Mouse (Mus musculus): ENCODE data around the gene Adgrb2. TPM values are rescaled to one million over a fixed set of nuclear protein-coding genes. Genes with fewer than 3 reads are reported as not detected.

Gene Adgrb2
- polyA plus RNA-seq, 1 experiment from 2014 or later: 4.0 TPM

- H3K9ac ChIP-seq (ENCODE audit: low read depth, low read length): no peak overlapping the region
Observed at GRCm38 (mm10) chr4:129993213-129993612, 8.5 kb downstream of the Adgrb2 start.

GRCm38 (mm10) chr4:129993944-129994695 is 9.4 kb downstream of the Adgrb2 start:
- 0 out of 2 replicates have a peak, but pooled peaks cover 5% of the 10 kb centered on the region for H3K4me1 ChIP-seq (ENCODE audit: control insufficient read depth, insufficient read depth, low read length)
- 0 out of 2 replicates have a peak, but pooled peaks cover 27% of the 10 kb centered on the region for H3K36me3 ChIP-seq (ENCODE audit: control insufficient read depth, insufficient read depth, low read length)
- ATAC-seq (ENCODE audit: low read depth): no peak
- no peak overlapping the region for H3K9ac ChIP-seq (ENCODE audit: low read depth, low read length)
- H3K27me3 ChIP-seq (replicated peaks; ENCODE audit: control insufficient read depth, insufficient read depth, low read length): 0 out of 2 replicates have a peak, but pooled peaks cover 3% of the 10 kb centered on the region
- DNase-seq (ENCODE audit: low spot score): no peak
- no peak overlapping the region for H3K27ac ChIP-seq (replicated peaks; ENCODE audit: low read depth, low read length)
- WGBS: 88% methylated on average over 16 of the region's 16 CpGs
- no peak overlapping the region for H3K4me3 ChIP-seq (ENCODE audit: low read depth, low read length)
- H3K9me3 ChIP-seq (ENCODE audit: control insufficient read depth, low read length): no peaks in the 10 kb centered on the region
- no peak overlapping the region for H3K4me2 ChIP-seq (ENCODE audit: low read depth, low read length)

More at GRCm38 (mm10) chr4:129993213-129993612, 8.5 kb downstream of the Adgrb2 start:
- WGBS: 97% methylated on average over 3 of the region's 5 CpGs
- Histone ChIP-seq H3K4me1 (ENCODE audit: control insufficient read depth, insufficient read depth, low read length) (peaks cover 7% of the 10 kb centered on the region; the same call in 1 of the 2 replicates), H3K27ac (replicated peaks; ENCODE audit: low read depth, low read length) (no peak overlapping the region), H3K9me3 (ENCODE audit: control insufficient read depth, low read length) (no peaks in the 10 kb centered on the region), H3K36me3 (ENCODE audit: control insufficient read depth, insufficient read depth, low read length) (0 out of 2 replicates have a peak, but pooled peaks cover 26% of the 10 kb centered on the region), H3K4me3 (ENCODE audit: low read depth, low read length) (no peak overlapping the region), H3K4me2 (ENCODE audit: low read depth, low read length) (no peak overlapping the region), H3K27me3 (replicated peaks; ENCODE audit: control insufficient read depth, insufficient read depth, low read length) (peaks cover 3% of the 10 kb centered on the region; the same call in 1 of the 2 replicates)
- DNase-seq (ENCODE audit: low spot score) (no peak), ATAC-seq (ENCODE audit: low read depth) (no peak)

GRCm38 (mm10) chr4:129994728-129995127 is 10.1 kb downstream of the Adgrb2 start:
- H3K27me3 ChIP-seq (replicated peaks; ENCODE audit: control insufficient read depth, insufficient read depth, low read length): 0 out of 2 replicates have a peak, but pooled peaks cover 3% of the 10 kb centered on the region
- WGBS: 83% methylated on average over 5 of the region's 5 CpGs
- 0 out of 2 replicates have a peak, but pooled peaks cover 5% of the 10 kb centered on the region for H3K4me1 ChIP-seq (ENCODE audit: control insufficient read depth, insufficient read depth, low read length)
- no peak overlapping the region for H3K27ac ChIP-seq (replicated peaks; ENCODE audit: low read depth, low read length)
- H3K4me3 ChIP-seq (ENCODE audit: low read depth, low read length): no peak overlapping the region
- no peak overlapping the region for H3K4me2 ChIP-seq (ENCODE audit: low read depth, low read length)
- 0 out of 2 replicates have a peak, but pooled peaks cover 27% of the 10 kb centered on the region for H3K36me3 ChIP-seq (ENCODE audit: control insufficient read depth, insufficient read depth, low read length)
- DNase-seq (ENCODE audit: low spot score) (no peak), ATAC-seq (ENCODE audit: low read depth) (no peak)
- H3K9me3 ChIP-seq (ENCODE audit: control insufficient read depth, low read length): no peaks in the 10 kb centered on the region
- no peak overlapping the region for H3K9ac ChIP-seq (ENCODE audit: low read depth, low read length)

- Histone ChIP-seq H3K27me3 (replicated peaks; ENCODE audit: control insufficient read depth, insufficient read depth, low read length) (0 out of 2 replicates have a peak, but pooled peaks cover 3% of the 10 kb centered on the region), H3K9ac (ENCODE audit: low read depth, low read length) (no peak overlapping the region)
Observed at GRCm38 (mm10) chr4:129995255-129995654, 10.6 kb downstream of the Adgrb2 start.

GRCm38 (mm10) chr4:129996015-129996414 is 11.3 kb downstream of the Adgrb2 start:
- Histone ChIP-seq H3K4me3 (ENCODE audit: low read depth, low read length) (no peak overlapping the region), H3K4me1 (ENCODE audit: control insufficient read depth, insufficient read depth, low read length) (no peaks in the 10 kb centered on the region), H3K4me2 (ENCODE audit: low read depth, low read length) (no peak overlapping the region), H3K9me3 (ENCODE audit: control insufficient read depth, low read length) (no peaks in the 10 kb centered on the region), H3K27me3 (replicated peaks; ENCODE audit: control insufficient read depth, insufficient read depth, low read length) (0 out of 2 replicates have a peak, but pooled peaks cover 3% of the 10 kb centered on the region), H3K27ac (replicated peaks; ENCODE audit: low read depth, low read length) (no peak overlapping the region), H3K36me3 (ENCODE audit: control insufficient read depth, insufficient read depth, low read length) (0 out of 2 replicates have a peak, but pooled peaks cover 27% of the 10 kb centered on the region), H3K9ac (ENCODE audit: low read depth, low read length) (no peak overlapping the region)
- no peak for DNase-seq (ENCODE audit: low spot score)
- no peak for ATAC-seq (ENCODE audit: low read depth)
- 79% methylated on average over 4 of the region's 4 CpGs for WGBS

More at GRCm38 (mm10) chr4:129995255-129995654, 10.6 kb downstream of the Adgrb2 start:
- no peak for DNase-seq (ENCODE audit: low spot score)
- 83% methylated on average over 8 of the region's 8 CpGs for WGBS
- Histone ChIP-seq H3K27ac (replicated peaks; ENCODE audit: low read depth, low read length) (no peak overlapping the region), H3K36me3 (ENCODE audit: control insufficient read depth, insufficient read depth, low read length) (0 out of 2 replicates have a peak, but pooled peaks cover 27% of the 10 kb centered on the region), H3K4me3 (ENCODE audit: low read depth, low read length) (no peak overlapping the region), H3K4me1 (ENCODE audit: control insufficient read depth, insufficient read depth, low read length) (no peaks in the 10 kb centered on the region), H3K9me3 (ENCODE audit: control insufficient read depth, low read length) (no peaks in the 10 kb centered on the region), H3K4me2 (ENCODE audit: low read depth, low read length) (no peak overlapping the region)
- ATAC-seq (ENCODE audit: low read depth): no peak

- H3K27me3 ChIP-seq (replicated peaks; ENCODE audit: control insufficient read depth, insufficient read depth, low read length): 0 out of 2 replicates have a peak, but pooled peaks cover 3% of the 10 kb centered on the region
- DNase-seq (ENCODE audit: low spot score) (no peak), ATAC-seq (ENCODE audit: low read depth) (no peak)
- no peaks in the 10 kb centered on the region for H3K9me3 ChIP-seq (ENCODE audit: control insufficient read depth, low read length)
- 0 out of 2 replicates have a peak, but pooled peaks cover 15% of the 10 kb centered on the region for H3K36me3 ChIP-seq (ENCODE audit: control insufficient read depth, insufficient read depth, low read length)
- 59% methylated on average over 11 of the region's 11 CpGs for WGBS
- H3K9ac ChIP-seq (ENCODE audit: low read depth, low read length): no peak overlapping the region
- H3K4me3 ChIP-seq (ENCODE audit: low read depth, low read length): no peak overlapping the region
- no peak overlapping the region for H3K27ac ChIP-seq (replicated peaks; ENCODE audit: low read depth, low read length)
- no peak overlapping the region for H3K4me2 ChIP-seq (ENCODE audit: low read depth, low read length)
- 0 out of 2 replicates have a peak, but pooled peaks cover 4% of the 10 kb centered on the region for H3K4me1 ChIP-seq (ENCODE audit: control insufficient read depth, insufficient read depth, low read length)
Observed at GRCm38 (mm10) chr4:129998124-129998523, 13.5 kb downstream of the Adgrb2 start.

GRCm38 (mm10) chr4:130001710-130002109 is 17.0 kb downstream of the Adgrb2 start:
- H3K27ac ChIP-seq (replicated peaks; ENCODE audit: low read depth, low read length): no peak overlapping the region
- no peaks in the 10 kb centered on the region for H3K27me3 ChIP-seq (replicated peaks; ENCODE audit: control insufficient read depth, insufficient read depth, low read length)
- 36% methylated on average over 5 of the region's 5 CpGs for WGBS
- no peak overlapping the region for H3K4me3 ChIP-seq (ENCODE audit: low read depth, low read length)
- H3K4me2 ChIP-seq (ENCODE audit: low read depth, low read length): no peak overlapping the region
- peaks cover 6% of the 10 kb centered on the region; the same call in 1 of the 2 replicates for H3K4me1 ChIP-seq (ENCODE audit: control insufficient read depth, insufficient read depth, low read length)
- 0 out of 2 replicates have a peak, but pooled peaks cover 4% of the 10 kb centered on the region for H3K36me3 ChIP-seq (ENCODE audit: control insufficient read depth, insufficient read depth, low read length)
- H3K9me3 ChIP-seq (ENCODE audit: control insufficient read depth, low read length): no peaks in the 10 kb centered on the region
- DNase-seq (ENCODE audit: low spot score): peak; percentile 36
- ATAC-seq (ENCODE audit: low read depth): 0 out of 2 replicates have a peak, but pooled peaks have one; percentile 28
- H3K9ac ChIP-seq (ENCODE audit: low read depth, low read length): no peak overlapping the region

GRCm38 (mm10) chr4:130002157-130002556 is 17.5 kb downstream of the Adgrb2 start:
- no peak overlapping the region for H3K4me2 ChIP-seq (ENCODE audit: low read depth, low read length)
- H3K4me3 ChIP-seq (ENCODE audit: low read depth, low read length): no peak overlapping the region
- H3K4me1 ChIP-seq (ENCODE audit: control insufficient read depth, insufficient read depth, low read length): peaks cover 8% of the 10 kb centered on the region; the same call in 1 of the 2 replicates
- 58% methylated on average over 10 of the region's 10 CpGs for WGBS
- 0 out of 2 replicates have a peak, but pooled peaks have one; percentile 17 for ATAC-seq (ENCODE audit: low read depth)
- H3K27me3 ChIP-seq (replicated peaks; ENCODE audit: control insufficient read depth, insufficient read depth, low read length): 0 out of 2 replicates have a peak, but pooled peaks cover 1% of the 10 kb centered on the region
- peak; percentile 47 for DNase-seq (ENCODE audit: low spot score)
- 0 out of 2 replicates have a peak, but pooled peaks cover 4% of the 10 kb centered on the region for H3K36me3 ChIP-seq (ENCODE audit: control insufficient read depth, insufficient read depth, low read length)
- no peak overlapping the region for H3K9ac ChIP-seq (ENCODE audit: low read depth, low read length)
- no peaks in the 10 kb centered on the region for H3K9me3 ChIP-seq (ENCODE audit: control insufficient read depth, low read length)
- H3K27ac ChIP-seq (replicated peaks; ENCODE audit: low read depth, low read length): no peak overlapping the region
